Mouse (Mus musculus) forebrain, embryonic 14.5 days (tissue): ENCODE measurements at regions not wholly inside any gene's neighbourhood (a gene's known extent, or its start where the extent isn't known, plus 50 kb on each side); places are given as distances from the start of the nearest gene placed in this dataset.
"Not testable (repeated sequence)": the region's sequence is repeated elsewhere in the genome, so short reads cannot be mapped to it uniquely, and the experiment has no call there.

Experiments used
- ATAC-seq: fragments of 200-750 bp; cut with Nextera tagmentation; 2 replicates; pipeline ENCODE4 v1.8.0; 2017; ENCODE audit warnings: mild to moderate bottlenecking, moderate library complexity
- DNase-seq: peaks from one replicate; pipeline ENCODE4 v3.0.0-alpha.2; 2015; ENCODE audit warnings: low spot score
- H3K27ac ChIP-seq: fragments of 300-500 bp; sonication (generic); 2 replicates; pipeline ENCODE4 v1.5.1; 2014; ENCODE audit warnings: low read depth, mild to moderate bottlenecking, control low read depth, low read length, moderate library complexity
- H3K27me3 ChIP-seq: fragments of 300-500 bp; sonication (generic); replicated peaks from 2 replicates; pipeline ENCODE4 v1.6.1; 2014; ENCODE audit warnings: low read length, control low read depth, mixed read lengths; ENCODE audit not compliant: control insufficient read depth, insufficient read depth
- H3K36me3 ChIP-seq: fragments of 300-500 bp; sonication (generic); 2 replicates; pipeline ENCODE4 v1.6.1; 2014; ENCODE audit warnings: low read length, control low read depth; ENCODE audit not compliant: control insufficient read depth, insufficient read depth
- H3K4me1 ChIP-seq: fragments of 300-500 bp; sonication (generic); 2 replicates; pipeline ENCODE4 v1.6.1; 2014; ENCODE audit warnings: antibody characterized with exemption, low read length, control low read depth; ENCODE audit not compliant: control insufficient read depth, insufficient read depth
- H3K4me2 ChIP-seq: fragments of 300-500 bp; sonication (generic); 2 replicates; pipeline ENCODE4 v1.6.1; 2014; ENCODE audit warnings: mild to moderate bottlenecking, control low read depth, low read length
- H3K4me3 ChIP-seq: fragments of 300-500 bp; sonication (generic); 2 replicates; pipeline ENCODE4 v1.5.1; 2014; ENCODE audit warnings: low read depth, low read length, control low read depth
- H3K9ac ChIP-seq: fragments of 300-500 bp; sonication (generic); 2 replicates; pipeline ENCODE4 v1.6.1; 2014; ENCODE audit warnings: mild to moderate bottlenecking, low read length, control low read depth, moderate library complexity
- H3K9me3 ChIP-seq: fragments of 300-500 bp; sonication (generic); replicated peaks from 2 replicates; pipeline ENCODE4 v1.6.1; 2016; ENCODE audit warnings: low read length, control low read depth, mixed read lengths; ENCODE audit not compliant: control insufficient read depth
- WGBS: fragments of 180-500 bp; shearing (Covaris S2); extraction: QIAGEN DNeasy Blood & Tissue Kit; methylation state at CpG from one replicate; pipeline ENCODE4 v1.1.7; 2014; 5-methylcytosine and 5-hydroxymethylcytosine counted together

DNA sequence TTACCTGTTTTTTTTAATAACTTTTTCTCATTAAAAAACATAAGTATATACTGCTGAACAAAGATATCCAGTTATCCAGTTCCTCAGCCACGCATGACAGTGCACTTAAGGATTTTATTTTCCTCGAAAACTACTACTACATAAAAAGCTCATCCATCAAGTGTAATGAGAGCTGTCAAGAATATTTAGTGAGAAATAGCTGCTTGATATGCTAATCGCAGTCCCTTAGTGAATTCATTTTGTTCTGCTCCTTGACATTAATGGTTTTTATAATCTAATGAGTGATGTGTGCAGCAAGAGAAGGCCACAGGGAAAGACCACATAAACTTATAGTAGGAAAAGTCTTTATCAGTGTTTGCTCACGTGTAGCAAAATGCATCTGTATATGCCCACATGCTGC is 754.0 kb upstream of the Slc39a10 start:
- H3K4me3 ChIP-seq: no peak overlapping the region
- no peaks in the 10 kb centered on the region for H3K9me3 ChIP-seq

DNA sequence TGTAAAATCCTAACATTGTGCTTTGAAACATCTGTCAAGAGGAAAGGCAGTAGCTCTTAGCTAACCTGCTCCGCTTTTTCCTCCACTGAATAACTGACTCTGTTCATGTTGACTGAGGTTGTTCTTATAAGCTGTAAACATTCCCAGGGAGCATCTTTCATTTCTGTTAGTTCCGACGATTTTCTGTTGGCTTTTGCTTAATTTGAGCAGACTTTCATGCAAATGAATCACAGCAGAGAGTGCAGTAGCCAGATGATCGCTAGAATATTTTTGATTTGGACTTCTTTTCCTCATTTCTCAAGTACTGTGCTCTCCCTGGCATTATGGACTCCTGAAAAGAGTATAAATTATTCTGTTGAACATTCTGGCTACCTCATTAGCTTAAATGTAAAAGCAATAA is 713.9 kb upstream of the Slc39a10 start:
- no peaks in the 10 kb centered on the region for H3K36me3 ChIP-seq
- DNase-seq (no peak), ATAC-seq (no peak)
- H3K27me3 ChIP-seq: no peaks in the 10 kb centered on the region
- no peak overlapping the region for H3K4me2 ChIP-seq
- no peak overlapping the region for H3K4me3 ChIP-seq
- 81% methylated on average over 4 of the region's 4 CpGs for WGBS
- no peak overlapping the region for H3K27ac ChIP-seq
- no peaks in the 10 kb centered on the region for H3K9me3 ChIP-seq
- H3K4me1 ChIP-seq: no peaks in the 10 kb centered on the region
- H3K9ac ChIP-seq: no peak overlapping the region

More for the DNA sequence above, 754.0 kb upstream of the Slc39a10 start:
- DNase-seq: peak; percentile 50
- no peak overlapping the region for H3K9ac ChIP-seq
- H3K4me1 ChIP-seq: no peaks in the 10 kb centered on the region
- ATAC-seq: peak; percentile 67
- H3K36me3 ChIP-seq: no peaks in the 10 kb centered on the region
- 70% methylated on average over 4 of the region's 4 CpGs for WGBS
- no peaks in the 10 kb centered on the region for H3K27me3 ChIP-seq
- H3K4me2 ChIP-seq: no peak overlapping the region
- no peak overlapping the region for H3K27ac ChIP-seq

GRCm38 (mm10) chr1:47603989-47604360 is 711.3 kb upstream of the Slc39a10 start:
- H3K36me3 ChIP-seq: no peaks in the 10 kb centered on the region
- WGBS: 76% methylated on average over 2 of the region's 2 CpGs
- H3K4me3 ChIP-seq: no peak overlapping the region
- H3K9me3 ChIP-seq: no peaks in the 10 kb centered on the region
- ATAC-seq (no peak), DNase-seq (no peak)
- no peak overlapping the region for H3K9ac ChIP-seq
- no peak overlapping the region for H3K27ac ChIP-seq
- H3K27me3 ChIP-seq: no peaks in the 10 kb centered on the region
- no peaks in the 10 kb centered on the region for H3K4me1 ChIP-seq
- no peak overlapping the region for H3K4me2 ChIP-seq

- H3K36me3 ChIP-seq: no peaks in the 10 kb centered on the region
- peak; percentile 24 for DNase-seq
- WGBS: 23% methylated on average over 3 of the region's 3 CpGs
- no peak overlapping the region for H3K4me3 ChIP-seq
- peak; percentile 23; the same call in 1 of the 2 replicates for ATAC-seq
- no peaks in the 10 kb centered on the region for H3K9me3 ChIP-seq
- H3K27ac ChIP-seq: no peak overlapping the region
- no peaks in the 10 kb centered on the region for H3K27me3 ChIP-seq
- no peak overlapping the region for H3K9ac ChIP-seq
- no peaks in the 10 kb centered on the region for H3K4me1 ChIP-seq
- no peak overlapping the region for H3K4me2 ChIP-seq
These were observed 710.8 kb upstream of the Slc39a10 start for GRCm38 (mm10) chr1:47603294-47603988.

DNA sequence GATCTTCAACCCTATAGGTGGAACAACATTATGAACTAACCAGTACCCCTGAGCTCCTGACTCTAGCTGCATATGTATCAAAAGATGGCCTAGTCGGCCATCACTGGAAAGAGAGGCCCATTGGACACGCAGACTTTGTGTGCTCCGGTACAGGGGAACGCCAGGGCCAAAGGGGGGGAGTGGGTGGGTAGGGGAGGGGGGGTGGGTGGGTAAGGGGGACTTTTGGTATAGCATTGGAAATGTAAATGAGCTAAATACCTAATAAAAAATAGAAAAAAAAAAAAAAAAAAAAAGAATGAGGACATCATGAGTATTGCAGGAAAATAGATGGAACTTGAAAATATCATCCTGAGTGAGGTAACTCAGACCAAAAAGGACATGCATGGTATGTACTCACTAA is 701.0 kb upstream of the Slc39a10 start:
- H3K9me3 ChIP-seq, ATAC-seq, H3K4me1 ChIP-seq, H3K4me3 ChIP-seq, H3K27me3 ChIP-seq, H3K27ac ChIP-seq, DNase-seq, H3K36me3 ChIP-seq, H3K9ac ChIP-seq, H3K4me2 ChIP-seq: not testable (repeated sequence)
- no CpG with 5 or more reads among the region's 4 CpGs for WGBS

GRCm38 (mm10) chr1:47545606-47546005 is 653.0 kb upstream of the Slc39a10 start:
- no peak overlapping the region for H3K4me3 ChIP-seq
- H3K9me3 ChIP-seq: no peaks in the 10 kb centered on the region
- no peak for DNase-seq
- no peak overlapping the region for H3K27ac ChIP-seq
- H3K36me3 ChIP-seq: no peaks in the 10 kb centered on the region
- no peak for ATAC-seq
- no peaks in the 10 kb centered on the region for H3K27me3 ChIP-seq
- no peaks in the 10 kb centered on the region for H3K4me1 ChIP-seq
- 26% methylated on average over 1 of the region's 1 CpGs for WGBS
- no peak overlapping the region for H3K9ac ChIP-seq
- H3K4me2 ChIP-seq: no peak overlapping the region

DNA sequence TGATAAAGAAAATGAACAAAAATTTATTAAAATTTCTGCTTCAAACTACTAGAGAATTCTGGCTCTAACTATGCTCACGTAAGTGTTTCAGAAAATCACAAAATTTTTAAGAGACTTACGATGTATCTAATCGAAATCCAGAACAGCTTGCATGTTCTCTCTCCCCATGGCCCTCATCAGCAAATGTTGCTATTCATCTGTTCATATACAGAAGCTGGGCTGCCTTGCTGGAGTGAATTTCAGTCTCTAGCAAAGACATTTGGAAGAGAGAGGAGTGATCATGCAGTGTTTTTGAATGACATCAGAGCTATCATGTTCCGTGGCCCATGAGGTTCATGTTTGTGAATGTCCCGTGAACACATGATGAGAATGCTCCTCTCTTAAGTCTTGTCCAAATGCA is 618.8 kb upstream of the Slc39a10 start:
- WGBS: 94% methylated on average over 5 of the region's 5 CpGs
- no peak overlapping the region for H3K27ac ChIP-seq
- H3K4me1 ChIP-seq: no peaks in the 10 kb centered on the region
- no peak for DNase-seq
- H3K4me3 ChIP-seq: no peak overlapping the region
- H3K9me3 ChIP-seq: no peaks in the 10 kb centered on the region
- no peak for ATAC-seq
- H3K4me2 ChIP-seq: no peak overlapping the region
- no peak overlapping the region for H3K9ac ChIP-seq
- H3K36me3 ChIP-seq: no peaks in the 10 kb centered on the region
- H3K27me3 ChIP-seq: no peaks in the 10 kb centered on the region

DNA sequence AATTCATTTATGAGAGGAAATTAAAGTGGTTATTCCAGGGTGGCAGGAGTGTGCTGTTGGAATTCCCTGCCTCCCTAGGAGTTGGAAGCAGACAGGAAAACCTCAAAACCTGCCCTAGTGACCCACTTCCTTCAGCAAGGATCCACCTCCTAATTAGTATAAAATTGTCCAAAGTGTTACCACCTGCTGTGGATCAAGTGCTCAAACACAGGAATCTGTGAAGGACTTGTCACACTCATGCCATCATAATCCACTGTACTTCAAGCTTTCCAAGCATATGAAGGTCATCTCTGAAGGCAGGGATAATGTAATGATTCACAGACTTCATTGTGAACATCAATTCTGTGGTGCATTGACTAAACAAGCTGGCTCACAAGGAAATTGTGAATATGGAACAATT is 615.1 kb upstream of the Slc39a10 start:
- Histone ChIP-seq H3K27me3 (no peaks in the 10 kb centered on the region), H3K36me3 (no peaks in the 10 kb centered on the region), H3K9me3 (no peaks in the 10 kb centered on the region), H3K9ac (no peak overlapping the region), H3K4me2 (no peak overlapping the region), H3K4me3 (no peak overlapping the region), H3K4me1 (no peaks in the 10 kb centered on the region), H3K27ac (no peak overlapping the region)
- DNase-seq (no peak), ATAC-seq (no peak)

- Histone ChIP-seq H3K4me1 (no peaks in the 10 kb centered on the region), H3K4me3 (no peak overlapping the region), H3K36me3 (no peaks in the 10 kb centered on the region), H3K27me3 (no peaks in the 10 kb centered on the region), H3K9me3 (no peaks in the 10 kb centered on the region), H3K9ac (no peak overlapping the region), H3K27ac (no peak overlapping the region), H3K4me2 (no peak overlapping the region)
- ATAC-seq (no peak), DNase-seq (no peak)
- WGBS: 76% methylated on average over 7 of the region's 7 CpGs
These were observed 596.0 kb upstream of the Slc39a10 start for GRCm38 (mm10) chr1:47488581-47489204.
